Mouse (Mus musculus) kidney, postnatal 10 days (tissue): ENCODE data around the gene Csdc2.
"Not testable (repeated sequence)": the region's sequence is repeated elsewhere in the genome, so short reads cannot be mapped to it uniquely, and the experiment has no call there.

ENCODE experiments used
- DNase-seq: peaks from one replicate; pipeline ENCODE4 v3.0.0; 2021; ENCODE audit warnings: mixed read lengths

Gene Csdc2

DNA sequence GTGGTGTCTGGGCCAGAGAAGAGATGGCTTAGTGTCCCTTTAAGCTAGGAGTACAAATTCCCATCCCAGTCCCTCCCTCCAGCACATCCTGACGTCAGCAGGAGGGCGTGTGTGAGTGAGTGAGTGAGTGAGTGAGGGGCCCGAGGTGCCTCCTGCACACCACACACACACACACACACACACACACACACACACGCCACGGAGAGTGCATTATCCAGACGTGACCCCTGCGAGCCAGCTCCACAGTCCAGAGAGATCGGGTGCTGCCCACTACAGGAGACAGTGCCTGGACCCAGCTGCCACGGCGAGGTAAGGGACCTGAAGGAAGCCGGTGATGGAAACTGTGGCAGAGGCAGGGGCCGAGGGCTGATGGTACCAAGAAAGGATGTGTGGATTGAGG is at the start of gene Csdc2:
Csdc2 (plus strand) TSS at position 81 of the 400 bp plus-strand sequence.
- peak; percentile 80 for DNase-seq

DNA sequence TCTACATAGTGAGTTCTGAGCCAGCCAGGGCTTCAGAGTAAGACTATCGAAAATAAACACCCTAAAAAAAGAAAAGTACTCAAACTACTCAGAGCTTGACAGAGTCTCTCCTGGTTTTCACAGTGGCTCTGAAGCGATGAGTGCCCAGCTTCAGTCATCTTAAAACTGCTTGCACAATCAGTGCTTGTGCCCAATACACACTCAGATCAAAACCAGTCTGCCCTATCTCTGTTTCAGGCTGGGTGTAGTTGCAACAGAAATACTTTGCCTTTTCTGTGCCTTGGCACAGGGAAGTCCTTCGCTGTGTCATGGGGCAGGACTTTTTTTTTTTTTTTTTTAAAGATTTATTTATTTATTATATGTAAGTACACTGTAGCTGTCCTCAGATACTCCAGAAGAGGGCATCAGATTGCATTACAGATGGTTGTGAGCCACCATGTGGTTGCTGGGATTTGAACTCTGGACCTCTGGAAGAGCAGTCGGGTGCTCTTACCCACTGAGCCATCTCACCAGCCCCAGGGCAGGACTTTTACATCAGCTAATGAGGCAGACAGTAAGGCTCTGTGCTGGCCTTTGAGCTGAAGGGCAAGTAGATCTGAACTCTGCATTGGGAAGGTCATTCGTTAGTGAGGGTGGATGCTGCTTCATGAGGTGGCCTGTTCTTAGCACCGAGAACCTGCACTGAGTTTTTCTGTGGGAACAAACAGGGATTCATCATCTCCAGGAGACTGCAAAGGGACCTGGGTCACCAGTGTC is 49.6 kb upstream of the Csdc2 start:
- no peak for DNase-seq

- DNase-seq: no peak
Measured at GRCm38 (mm10) chr15:81889175-81889574, 47.4 kb upstream of the Csdc2 start.

- no peak for DNase-seq
Measured at GRCm38 (mm10) chr15:81891140-81891802, 45.3 kb upstream of the Csdc2 start.

DNA sequence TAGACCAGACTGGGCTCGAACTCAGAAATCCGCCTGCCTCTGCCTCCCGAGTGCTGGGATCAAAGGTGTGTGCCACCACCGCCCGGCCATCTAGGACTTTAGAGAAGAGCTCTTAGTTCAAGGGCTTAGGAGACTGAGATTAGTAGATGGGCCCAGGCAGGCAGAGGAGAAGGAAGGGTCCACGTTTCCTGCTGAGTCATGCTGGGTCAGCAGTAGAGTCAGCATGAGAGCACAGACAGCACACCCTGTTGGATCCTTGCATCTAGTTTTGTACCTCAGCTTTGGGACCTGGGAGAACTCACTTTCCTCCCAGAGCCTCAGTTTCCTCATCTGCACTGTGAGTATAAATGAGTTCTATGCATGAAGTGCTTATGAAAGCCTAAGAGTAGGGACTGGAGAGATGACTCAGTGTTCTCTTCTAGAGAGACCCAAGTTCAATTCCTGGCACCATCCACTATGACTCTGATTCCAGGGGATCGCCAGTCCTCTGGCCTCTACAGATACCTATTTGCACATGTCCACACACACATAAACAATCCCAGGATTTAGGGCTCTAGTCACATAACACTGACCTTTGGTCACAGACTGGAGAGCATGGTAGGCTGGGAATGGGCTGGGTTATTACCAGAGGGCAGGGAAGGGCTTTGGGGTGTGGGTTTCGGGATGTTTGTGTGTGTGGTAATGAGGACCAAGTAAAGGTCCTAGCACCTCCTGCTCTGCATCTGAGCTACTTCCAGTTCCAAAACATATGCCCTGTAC is 44.6 kb upstream of the Csdc2 start:
- no peak for DNase-seq

DNA sequence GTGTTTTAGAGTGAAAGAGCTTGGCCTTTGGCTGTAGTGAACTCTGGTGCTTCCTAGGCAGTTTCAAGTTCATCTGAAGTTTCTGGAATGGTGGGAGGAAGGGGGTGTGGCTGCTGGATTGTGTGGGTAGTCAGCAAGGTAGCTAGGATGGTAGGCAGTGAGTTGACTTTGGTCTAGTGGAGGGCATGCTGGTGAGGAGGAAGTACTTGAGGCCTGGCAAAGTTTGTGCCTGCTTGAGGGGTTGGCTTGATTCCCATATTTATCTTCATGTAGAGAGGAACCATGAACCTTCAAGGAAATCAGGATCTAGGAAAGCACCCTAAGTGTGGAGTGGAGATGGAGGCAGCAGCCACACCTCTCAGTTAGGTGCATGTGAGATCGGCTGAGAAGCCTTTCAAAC is 42.6 kb upstream of the Csdc2 start:
- no peak for DNase-seq

DNA sequence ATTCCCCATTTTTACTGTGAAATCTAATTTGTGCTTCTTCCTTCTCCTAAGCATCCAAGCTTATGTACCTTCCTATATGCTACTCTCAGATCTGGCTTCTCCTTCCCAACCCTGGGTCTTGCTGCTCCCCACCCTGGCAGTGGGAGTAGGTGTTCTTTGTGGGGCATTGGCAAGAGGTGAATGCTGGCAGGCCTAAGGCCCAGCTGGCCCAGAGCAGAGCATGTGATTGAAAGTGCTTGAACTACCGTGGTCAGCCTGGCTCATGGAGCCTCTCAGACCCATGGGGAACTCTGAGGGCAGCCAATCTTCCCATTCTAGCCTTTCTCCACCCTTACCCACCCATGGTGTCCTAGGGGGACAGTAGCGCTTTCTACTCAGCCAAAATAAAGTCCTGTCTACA is 40.2 kb upstream of the Csdc2 start:
- no peak for DNase-seq

- no peak for DNase-seq
Measured at GRCm38 (mm10) chr15:81897607-81898285, 38.8 kb upstream of the Csdc2 start.

GRCm38 (mm10) chr15:81898751-81899150 is 37.8 kb upstream of the Csdc2 start:
- no peak for DNase-seq

- peak; percentile 88 for DNase-seq
Measured at GRCm38 (mm10) chr15:81904939-81905338, 31.6 kb upstream of the Csdc2 start.

- DNase-seq: no peak
Measured at GRCm38 (mm10) chr15:81907953-81908352, 28.6 kb upstream of the Csdc2 start.

GRCm38 (mm10) chr15:81908767-81909166 is 27.8 kb upstream of the Csdc2 start:
- not testable (repeated sequence) for DNase-seq

GRCm38 (mm10) chr15:81912498-81912897 is 24.1 kb upstream of the Csdc2 start:
- DNase-seq: peak; percentile 51

GRCm38 (mm10) chr15:81914668-81915067 is 21.9 kb upstream of the Csdc2 start:
- DNase-seq: no peak

DNA sequence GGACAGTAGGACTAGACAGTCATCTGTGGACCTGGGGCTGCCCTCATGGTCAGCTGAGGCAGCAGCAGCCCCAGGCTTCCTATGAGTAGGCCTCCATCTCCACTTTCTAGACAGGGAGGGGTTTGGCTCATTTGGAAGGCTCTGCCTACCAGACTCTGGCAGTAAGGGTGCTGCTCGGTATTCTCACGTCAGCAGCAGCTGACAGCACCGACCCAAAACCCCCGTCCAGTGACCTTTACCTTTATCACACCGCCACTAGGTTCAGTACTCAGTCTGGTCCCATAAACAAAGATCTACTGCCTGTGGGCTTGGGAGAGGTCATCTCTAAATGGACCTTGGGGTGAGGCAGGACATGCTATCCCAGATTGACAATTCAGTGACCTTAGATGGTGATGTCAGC is 20.9 kb upstream of the Csdc2 start:
- DNase-seq: no peak

GRCm38 (mm10) chr15:81917201-81917600 is 19.4 kb upstream of the Csdc2 start:
- no peak for DNase-seq

- peak; percentile 88 for DNase-seq
Measured at GRCm38 (mm10) chr15:81917621-81918463, 18.7 kb upstream of the Csdc2 start.

DNA sequence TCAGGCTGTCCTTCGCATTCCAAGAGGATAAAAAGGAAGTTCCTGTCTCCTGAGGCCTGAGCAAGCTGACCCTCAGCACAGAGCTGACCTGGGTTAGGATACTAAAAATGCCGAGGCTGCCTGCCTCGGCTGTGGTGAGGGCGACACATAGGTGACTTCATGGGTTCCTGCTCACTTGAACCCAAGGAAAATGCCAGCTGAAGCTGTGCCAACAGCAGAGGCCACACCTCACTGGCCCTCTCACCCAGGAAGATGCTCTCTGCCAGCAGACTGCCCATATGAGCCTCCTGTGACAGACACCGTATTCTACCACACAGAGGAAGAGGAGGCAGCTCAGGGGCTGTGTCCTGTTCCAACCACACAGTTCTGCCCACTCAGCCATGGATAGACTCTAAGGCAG is 17.5 kb upstream of the Csdc2 start:
- no peak for DNase-seq

- DNase-seq: no peak
Measured at GRCm38 (mm10) chr15:81920546-81921217, 15.9 kb upstream of the Csdc2 start.

DNA sequence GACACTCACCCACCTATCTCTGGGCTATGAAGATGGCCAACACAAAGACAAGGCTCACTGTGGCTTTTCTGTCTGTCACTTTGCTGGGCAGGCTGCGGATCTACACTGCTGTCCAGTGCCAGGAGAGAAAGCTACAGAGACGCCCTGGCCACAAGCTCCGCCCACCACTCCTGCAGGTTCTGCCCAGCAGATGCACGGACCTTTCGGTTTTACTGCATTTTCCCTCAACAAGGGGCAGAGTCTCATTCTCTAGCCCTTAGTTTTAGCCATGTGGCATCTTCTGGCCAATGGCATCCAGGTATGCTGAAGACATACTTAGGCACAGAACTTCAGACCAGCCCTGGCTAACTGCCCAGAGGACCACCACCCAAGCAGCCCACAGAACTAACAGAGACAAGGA is 15.3 kb upstream of the Csdc2 start:
- no peak for DNase-seq

GRCm38 (mm10) chr15:81924933-81925332 is 11.6 kb upstream of the Csdc2 start:
- no peak for DNase-seq
